Mouse (Mus musculus) MEL (cell line): ENCODE measurements at regions not wholly inside any gene's neighbourhood (a gene's known extent, or its start where the extent isn't known, plus 50 kb on each side); places are given as distances from the start of the nearest gene placed in this dataset.

Experiments
- BHLHE40 ChIP-seq: IDR thresholded peaks from 2 replicates; pipeline ENCODE4 v1.6.1; 2012; ENCODE audit warnings: low read depth, mild to moderate bottlenecking, inconsistent platforms, low read length, improper control_type of control experiment, borderline replicate concordance
- CTCF ChIP-seq, 3 experiments: IDR thresholded peaks in 2 of 3; conservative IDR thresholded peaks in 1 of 3; 2 replicates each; pipeline ENCODE4 v1.5.1; 2011 to 2012; ENCODE audit warnings: low read length in 3 of 3, low read depth in 2 of 3, mild to moderate bottlenecking in 2 of 3, improper control_type of control experiment in 1 of 3, inconsistent platforms in 1 of 3, mixed read lengths in 1 of 3, moderate library complexity in 1 of 3; ENCODE audit not compliant: control insufficient read depth in 1 of 3, insufficient read depth in 1 of 3, poor library complexity in 1 of 3, severe bottlenecking in 1 of 3
- EP300 ChIP-seq, 2 experiments: IDR thresholded peaks; 2 replicates each; pipeline ENCODE4 v1.6.1; 2011; ENCODE audit warnings: improper control_type of control experiment in 2 of 2, low read length in 2 of 2, low read depth in 1 of 2, mild to moderate bottlenecking in 1 of 2
- ETS1 ChIP-seq: IDR thresholded peaks from 2 replicates; pipeline ENCODE4 v1.6.1; 2012; ENCODE audit warnings: low read depth, mild to moderate bottlenecking, inconsistent platforms, low read length, improper control_type of control experiment, moderate library complexity
- GATA1 ChIP-seq: IDR thresholded peaks from 2 replicates; pipeline ENCODE4 v1.6.1; 2011; ENCODE audit warnings: low read depth, low read length, improper control_type of control experiment
- MAZ ChIP-seq: IDR thresholded peaks from 2 replicates; pipeline ENCODE4 v1.6.1; 2012; ENCODE audit warnings: low read depth, mild to moderate bottlenecking, inconsistent platforms, low read length, improper control_type of control experiment
- MEF2A ChIP-seq: IDR thresholded peaks from 2 replicates; pipeline ENCODE4 v1.6.1; 2014; ENCODE audit warnings: low read depth, mild to moderate bottlenecking, inconsistent platforms, low read length, improper control_type of control experiment; ENCODE audit not compliant: poor library complexity, insufficient replicate concordance, severe bottlenecking; ENCODE audit errors: extremely low read depth
- NRF1 ChIP-seq: IDR thresholded peaks from 2 replicates; pipeline ENCODE4 v1.6.1; 2014; ENCODE audit warnings: low read depth, mild to moderate bottlenecking, inconsistent platforms, low read length, improper control_type of control experiment, moderate library complexity; ENCODE audit not compliant: poor library complexity, insufficient read depth, severe bottlenecking
- POLR2A ChIP-seq, 2 experiments: IDR thresholded peaks; 2 replicates each; pipeline ENCODE4 v1.6.1; 2011 to 2012; ENCODE audit warnings: low read length in 2 of 2, mild to moderate bottlenecking in 2 of 2, control low read depth in 1 of 2, improper control_type of control experiment in 1 of 2, low read depth in 1 of 2, moderate library complexity in 1 of 2; ENCODE audit not compliant: control insufficient read depth in 1 of 2, insufficient read depth in 1 of 2, poor library complexity in 1 of 2
- POLR2AphosphoS2 ChIP-seq: IDR thresholded peaks from 2 replicates; pipeline ENCODE4 v1.6.1; 2011; ENCODE audit warnings: low read length, improper control_type of control experiment
- POLR2AphosphoS5 ChIP-seq: IDR thresholded peaks from 2 replicates; pipeline ENCODE4 v1.6.1; 2012; ENCODE audit warnings: low read depth, borderline replicate concordance, mild to moderate bottlenecking, inconsistent platforms, low read length, moderate library complexity, mixed read lengths
- TCF12 ChIP-seq: IDR thresholded peaks from 2 replicates; pipeline ENCODE4 v1.6.1; 2014; ENCODE audit warnings: low read depth, mild to moderate bottlenecking, inconsistent platforms, low read length, improper control_type of control experiment, moderate library complexity

GRCm38 (mm10) chr12:12606911-12607310, 334.8 kb downstream of the Mycn start:
- TF ChIP-seq POLR2AphosphoS2 (no peak), EP300 (IDR thresholded peaks at IDR 0.05; ENCODE audit: low read depth in 1 of 2, low read length in 2 of 2) (no peak), CTCF (IDR thresholded peaks at IDR 0.05 in 2 of 3, conservative IDR thresholded peaks at IDR 0.05 in 1 of 3; ENCODE audit: control insufficient read depth in 1 of 3, insufficient read depth in 1 of 3, low read depth in 2 of 3, low read length in 3 of 3, poor library complexity in 1 of 3, severe bottlenecking in 1 of 3) (no peak; a peak in 1 of 6 replicates), TCF12 (no peak), GATA1 (no peak), ETS1 (no peak), NRF1 (no peak), POLR2A (IDR thresholded peaks at IDR 0.05; ENCODE audit: control insufficient read depth in 1 of 2, insufficient read depth in 1 of 2, low read depth in 1 of 2, low read length in 2 of 2, poor library complexity in 1 of 2) (no peak), POLR2AphosphoS5 (no peak), MEF2A (no peak), BHLHE40 (no peak), MAZ (no peak)
